Mouse (Mus musculus) liver, embryonic 13.5 days (tissue): ENCODE measurements around the gene Clec11a. TPM values are rescaled to one million over a fixed set of nuclear protein-coding genes. Genes with fewer than 3 reads are reported as not detected.

Source experiments
- ATAC-seq: fragments of 200-750 bp; cut with Nextera tagmentation; 2 replicates; pipeline ENCODE4 v1.8.0; 2017; ENCODE audit warnings: low read depth, mild to moderate bottlenecking, moderate number of reproducible peaks, moderate library complexity
- DNase-seq: peaks from one replicate; pipeline ENCODE4 v3.0.0; 2022
- H3K27ac ChIP-seq: fragments of 300-500 bp; sonication (generic); 2 replicates; pipeline ENCODE4 v1.5.1; 2015; ENCODE audit warnings: moderate library complexity, mild to moderate bottlenecking, inconsistent platforms
- H3K27me3 ChIP-seq: fragments of 300-500 bp; sonication (generic); 2 replicates; pipeline ENCODE4 v1.6.1; 2015; ENCODE audit warnings: mild to moderate bottlenecking, inconsistent platforms
- H3K36me3 ChIP-seq: fragments of 300-500 bp; sonication (generic); 2 replicates; pipeline ENCODE4 v1.6.1; 2015; ENCODE audit warnings: mild to moderate bottlenecking, inconsistent platforms
- H3K4me1 ChIP-seq: fragments of 300-500 bp; sonication (generic); replicated peaks from 2 replicates; pipeline ENCODE4 v1.6.1; 2015; ENCODE audit warnings: inconsistent platforms
- H3K4me2 ChIP-seq: fragments of 300-500 bp; sonication (generic); 2 replicates; pipeline ENCODE4 v1.6.1; 2015; ENCODE audit warnings: inconsistent platforms, mild to moderate bottlenecking, moderate library complexity
- H3K4me3 ChIP-seq: fragments of 300-500 bp; sonication (generic); replicated peaks from 2 replicates; pipeline ENCODE4 v1.5.1; 2015; ENCODE audit warnings: mild to moderate bottlenecking, inconsistent platforms
- H3K9ac ChIP-seq: fragments of 300-500 bp; sonication (generic); 2 replicates; pipeline ENCODE4 v1.6.1; 2015; ENCODE audit warnings: mild to moderate bottlenecking, inconsistent platforms
- H3K9me3 ChIP-seq: fragments of 300-500 bp; sonication (generic); replicated peaks from 2 replicates; pipeline ENCODE4 v1.6.1; 2016; ENCODE audit warnings: inconsistent platforms
- WGBS: fragments of 180-500 bp; shearing (Covaris S2); methylation state at CpG from one replicate; pipeline ENCODE4 v1.1.7; 2015; ENCODE audit not compliant: insufficient replicate concordance; 5-methylcytosine and 5-hydroxymethylcytosine counted together
- polyA plus RNA-seq: library from polyadenylated mRNA; unstranded; fragments of >200 nt; fragmentation: Nextera tagmentation; extraction: Ambion mirVana; gene quantifications from 2 replicates; pipeline ENCODE4 v1.2.1, GENCODE M21; 2015

Gene Clec11a
- polyA plus RNA-seq, 1 experiment from 2014 or later, result 0.76 TPM

DNA sequence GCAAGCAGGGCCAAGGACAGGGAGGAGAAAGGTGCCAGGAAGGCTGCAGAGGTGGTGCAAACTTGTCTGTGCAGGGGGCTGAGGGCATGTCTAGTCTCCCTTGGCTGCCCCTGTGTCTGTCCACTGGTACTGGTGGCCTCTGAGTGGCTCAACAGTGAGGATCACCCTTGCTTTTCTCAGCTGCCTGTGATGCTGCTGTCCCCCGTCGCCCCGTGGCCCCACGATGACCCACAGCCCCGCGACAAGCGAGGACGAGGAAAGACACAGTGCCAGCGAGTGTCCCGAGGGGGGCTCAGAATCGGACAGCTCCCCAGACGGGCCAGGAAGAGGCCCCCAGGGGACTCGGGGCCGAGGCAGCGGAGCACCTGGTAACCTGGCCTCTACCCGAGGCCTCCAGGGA lies 5.8 kb upstream of the Clec11a start:
- peaks cover 9% of the 10 kb centered on the region; the same call in 1 of the 2 replicates for H3K4me1 ChIP-seq
- ATAC-seq, result no peak
- DNase-seq, result no peak
- H3K27me3 ChIP-seq, result peaks cover 80% of the 10 kb centered on the region
- H3K36me3 ChIP-seq, result no peaks in the 10 kb centered on the region
- H3K9ac ChIP-seq, result no peak overlapping the region
- no peak overlapping the region for H3K4me2 ChIP-seq
- no peak overlapping the region for H3K4me3 ChIP-seq
- H3K9me3 ChIP-seq, result no peaks in the 10 kb centered on the region
- 43% methylated on average over 16 of the region's 16 CpGs for WGBS
- no peak overlapping the region for H3K27ac ChIP-seq

DNA sequence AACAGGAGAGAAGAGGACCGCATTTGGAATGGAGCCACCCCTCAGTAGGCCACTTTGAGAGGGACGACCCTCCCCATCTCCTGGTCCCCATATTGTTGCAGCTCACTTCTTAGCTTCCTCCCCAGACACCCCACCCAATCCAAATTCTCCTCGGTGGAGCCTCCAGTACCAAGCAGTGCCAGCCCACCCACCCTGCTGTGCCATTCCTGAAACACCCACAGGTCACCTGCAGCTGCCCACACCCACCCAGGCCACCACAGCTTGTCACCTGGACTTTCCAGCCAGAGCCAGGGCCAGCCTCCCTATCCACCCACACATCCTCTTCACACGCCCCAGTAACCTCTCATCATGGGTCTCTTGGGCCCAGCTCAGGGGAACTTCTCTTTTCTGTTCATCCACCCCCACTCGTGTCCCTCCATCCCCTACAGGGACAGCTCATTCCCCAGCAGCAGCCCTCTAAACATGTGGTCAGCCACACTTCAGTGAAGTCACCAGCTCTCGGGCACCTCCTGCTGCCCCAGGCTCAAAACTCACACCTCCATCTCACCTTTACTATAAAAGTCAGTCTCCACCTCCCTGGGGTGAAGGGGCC lies 5.1 kb upstream of the Clec11a start:
- ATAC-seq (no peak), DNase-seq (no peak)
- no peak overlapping the region for H3K4me2 ChIP-seq
- no peak overlapping the region for H3K27ac ChIP-seq
- H3K4me1 ChIP-seq, result peaks cover 9% of the 10 kb centered on the region; the same call in 1 of the 2 replicates
- H3K9ac ChIP-seq, result no peak overlapping the region
- H3K9me3 ChIP-seq, result no peaks in the 10 kb centered on the region
- H3K36me3 ChIP-seq, result no peaks in the 10 kb centered on the region
- 12% methylated on average over 6 of the region's 6 CpGs for WGBS
- no peak overlapping the region for H3K4me3 ChIP-seq
- H3K27me3 ChIP-seq, result peaks cover 86% of the 10 kb centered on the region

DNA sequence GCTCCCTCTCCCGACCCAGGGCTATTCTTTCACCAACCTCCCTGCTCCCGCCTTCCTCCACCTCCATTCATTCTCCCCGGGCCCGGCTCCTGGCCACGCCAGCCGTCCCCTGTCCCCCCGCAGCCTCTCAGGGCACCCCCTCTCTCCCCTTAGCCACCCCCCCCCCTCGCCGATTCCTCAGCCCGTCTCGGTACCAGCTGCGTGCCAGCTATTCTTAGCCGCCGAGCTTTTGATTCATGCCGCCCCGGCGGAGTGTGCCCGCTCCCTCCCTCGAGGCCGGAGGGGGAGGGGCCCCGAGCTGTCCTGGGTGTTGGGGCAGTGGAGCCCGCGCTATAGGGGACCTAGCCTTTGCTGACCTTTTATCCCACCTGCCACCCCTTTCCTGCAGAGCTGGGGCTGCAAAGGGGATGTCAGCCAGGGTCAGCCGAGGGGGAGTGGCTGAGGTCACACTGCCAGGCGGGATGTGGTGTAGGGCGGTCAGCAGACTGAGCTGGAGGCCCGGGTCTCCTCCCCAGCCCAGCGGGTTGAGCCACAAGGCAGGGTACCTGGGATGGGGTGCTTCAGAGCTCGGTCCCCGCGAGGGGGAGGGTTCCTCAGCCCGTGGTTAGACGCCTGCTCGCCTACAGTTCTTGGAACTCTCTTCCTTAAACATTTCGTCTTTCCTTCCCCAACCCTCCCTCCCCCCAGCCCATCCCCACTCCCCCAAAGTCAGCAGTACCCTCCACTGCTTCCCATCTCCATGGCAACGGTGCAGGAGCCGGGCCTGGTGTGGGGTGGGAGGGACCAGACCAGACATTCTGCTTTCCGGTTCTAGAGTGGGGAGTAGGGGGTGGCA lies 4.4 kb upstream of the Clec11a start:
- H3K36me3 ChIP-seq, result no peaks in the 10 kb centered on the region
- H3K9ac ChIP-seq, result no peak overlapping the region
- H3K4me2 ChIP-seq, result peak overlapping the region; percentile 56
- peaks cover 86% of the 10 kb centered on the region for H3K27me3 ChIP-seq
- no peaks in the 10 kb centered on the region for H3K9me3 ChIP-seq
- no peak for ATAC-seq
- WGBS, result under 1% methylated on average over 37 of the region's 38 CpGs
- H3K4me1 ChIP-seq, result peaks cover 9% of the 10 kb centered on the region; the same call in 1 of the 2 replicates
- no peak for DNase-seq
- no peak overlapping the region for H3K27ac ChIP-seq
- H3K4me3 ChIP-seq, result peak overlapping the region; percentile 35

DNA sequence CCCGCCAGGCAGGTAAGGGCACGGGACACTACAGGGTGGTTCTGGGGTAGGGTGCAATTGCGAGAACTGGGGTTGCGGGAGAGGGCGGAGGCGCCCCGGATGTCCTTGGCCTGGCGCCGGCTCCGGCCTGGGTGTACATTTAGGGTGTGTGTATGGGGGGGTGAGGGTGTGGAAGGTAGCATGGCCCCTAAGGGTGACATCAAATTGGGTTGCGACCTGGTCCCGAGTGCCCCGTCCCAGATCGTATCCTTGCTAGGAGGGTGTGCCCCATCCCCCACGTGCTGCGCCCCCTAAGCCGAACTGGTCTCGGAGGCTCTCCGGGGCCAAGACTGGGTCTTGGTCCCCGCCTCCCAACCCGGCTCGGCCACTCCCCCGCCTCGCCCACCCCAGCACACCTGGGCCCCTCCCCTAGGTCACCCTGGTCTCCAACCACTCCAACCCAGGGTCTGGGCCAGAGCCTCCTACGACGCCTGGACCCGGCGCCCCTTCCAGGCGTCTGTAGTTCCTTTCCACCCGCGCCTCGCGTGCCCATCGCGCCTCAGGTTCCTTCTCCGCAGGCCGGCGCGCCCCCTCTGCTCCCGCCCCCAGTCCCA lies 3.7 kb upstream of the Clec11a start:
- no peaks in the 10 kb centered on the region for H3K9me3 ChIP-seq
- ATAC-seq, result no peak

DNA sequence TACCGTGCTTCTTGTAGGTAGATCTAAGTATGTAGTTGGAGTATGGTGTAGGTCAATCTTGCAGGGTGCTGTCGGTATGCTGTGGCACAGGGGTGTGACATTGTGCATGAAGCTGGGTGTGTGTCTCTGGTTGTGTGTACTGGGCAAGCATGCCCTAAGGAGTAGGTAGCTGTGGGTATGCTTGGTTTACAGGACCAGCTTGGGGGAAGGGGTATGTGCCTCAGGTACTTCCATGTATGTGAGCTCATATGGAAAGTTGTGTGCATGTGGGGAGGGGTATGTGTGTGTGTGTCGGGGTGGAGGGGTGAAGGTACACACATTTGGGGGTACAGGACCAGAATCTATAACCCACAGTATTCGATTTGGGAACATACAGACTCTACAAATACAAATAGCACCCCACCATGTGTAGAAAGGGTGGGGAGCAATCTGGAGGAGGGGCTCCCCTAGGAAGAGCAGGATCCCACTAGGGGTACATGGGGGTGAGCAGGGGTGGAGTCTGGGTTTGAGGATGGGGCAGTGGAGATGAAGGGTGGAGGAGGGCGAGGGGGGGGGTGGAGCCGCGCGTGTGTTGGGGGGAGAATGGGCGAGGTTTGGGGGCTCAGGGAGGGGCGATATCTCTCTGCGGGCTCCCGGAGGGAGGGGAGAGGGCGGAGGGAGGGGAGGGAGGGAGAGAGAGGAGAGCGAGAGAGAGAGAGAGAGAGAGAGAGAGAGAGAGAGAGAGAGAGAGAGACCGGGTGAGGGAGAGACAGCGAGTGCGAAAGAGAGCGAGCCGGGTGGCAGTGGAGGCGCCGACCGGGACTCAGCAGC lies 3.0 kb upstream of the Clec11a start, which contains the start of gene Shank1:
Gene Shank1 (plus strand): TSS at position 779 of the 810 bp plus-strand sequence.
- no peak within 1 kb of the TSS for H3K9ac ChIP-seq
- H3K27me3 ChIP-seq, result peaks cover 78% of the 10 kb centered on the region
- peak within 1 kb of the TSS; percentile 35 for H3K4me3 ChIP-seq
- H3K27ac ChIP-seq, result no peak within 1 kb of the TSS
- DNase-seq (no peak), ATAC-seq (no peak)
- peak within 1 kb of the TSS; percentile 56 for H3K4me2 ChIP-seq
- 13% methylated on average over 15 of the region's 22 CpGs for WGBS
- H3K9me3 ChIP-seq, result no peaks in the 10 kb centered on the region
- H3K36me3 ChIP-seq, result no peaks in the 10 kb centered on the region
- H3K4me1 ChIP-seq, result peaks cover 22% of the 10 kb centered on the region

More for the DNA sequence above, 3.7 kb upstream of the Clec11a start:
- Histone ChIP-seq H3K4me1 (peaks cover 15% of the 10 kb centered on the region), H3K36me3 (no peaks in the 10 kb centered on the region), H3K9ac (no peak overlapping the region), H3K4me3 (peak overlapping the region; percentile 35), H3K27ac (no peak overlapping the region), H3K4me2 (peak overlapping the region; percentile 56), H3K27me3 (peaks cover 80% of the 10 kb centered on the region)
- WGBS, result 3% methylated on average over 37 of the region's 40 CpGs
- no peak for DNase-seq

DNA sequence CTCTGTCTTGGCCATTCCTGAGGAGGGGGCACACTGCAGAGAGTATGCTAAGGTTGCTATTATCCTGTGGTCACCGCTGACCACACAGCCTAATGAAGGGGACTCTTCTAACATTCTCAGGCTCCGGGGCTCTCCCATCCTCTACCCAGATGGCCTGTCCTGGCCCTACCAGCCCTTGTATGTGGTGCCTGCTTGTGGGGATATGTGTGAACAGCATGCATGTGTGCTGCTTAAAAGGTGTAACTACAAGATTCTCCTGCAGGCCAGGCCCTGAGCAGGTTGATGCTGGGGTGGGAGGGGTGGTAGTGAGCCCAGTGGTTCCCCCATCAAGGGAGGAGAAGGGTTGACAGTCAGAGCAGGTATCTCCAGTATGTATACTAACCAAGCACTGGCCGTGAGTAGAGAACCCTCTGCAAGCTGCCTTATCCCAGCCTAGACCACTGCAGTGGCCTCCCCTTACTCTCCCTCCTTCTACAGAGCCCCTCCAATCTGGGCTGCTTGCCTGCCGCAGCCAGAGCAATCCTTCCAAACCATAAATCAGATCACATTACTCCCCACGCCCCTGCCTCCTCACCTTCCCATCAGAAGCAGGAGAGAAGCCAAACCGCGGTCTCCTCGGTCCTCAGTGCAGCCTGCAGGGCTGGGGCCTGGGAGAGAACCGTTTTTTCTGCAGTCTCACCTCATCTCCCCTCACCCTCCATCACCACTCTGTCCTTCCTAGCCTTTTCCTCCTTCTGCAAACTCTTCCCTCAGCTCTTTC lies 739 bp upstream of the Clec11a start:
- Histone ChIP-seq H3K4me1 (peaks cover 34% of the 10 kb centered on the region), H3K27me3 (peaks cover 60% of the 10 kb centered on the region), H3K9me3 (no peaks in the 10 kb centered on the region), H3K4me2 (no peak overlapping the region), H3K9ac (no peak overlapping the region), H3K27ac (no peak overlapping the region), H3K4me3 (no peak overlapping the region), H3K36me3 (no peaks in the 10 kb centered on the region)
- ATAC-seq, result no peak
- whole genome bisulfite sequencing, result 36% methylated on average over 9 of the region's 9 CpGs
- no peak for DNase-seq

DNA sequence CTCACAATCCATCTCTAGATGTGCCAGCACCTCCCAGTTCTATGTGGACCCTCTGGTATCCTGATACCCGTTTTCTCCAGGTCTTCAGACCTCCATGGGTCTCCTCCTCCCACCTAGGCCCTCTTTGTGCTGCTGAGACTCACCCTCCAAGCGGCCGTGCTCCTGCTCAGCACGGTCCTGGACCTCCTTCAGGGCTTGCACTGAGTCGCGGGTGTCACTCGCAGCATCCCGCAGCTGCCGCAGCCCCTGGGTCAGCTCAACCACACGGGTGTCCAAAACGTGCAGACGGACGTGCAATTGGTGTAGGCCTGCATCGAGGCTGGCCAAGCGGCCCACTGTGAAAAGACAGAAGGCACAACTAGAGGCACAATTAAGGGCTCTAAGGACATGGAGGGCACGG lies 1.0 kb downstream of the Clec11a start:
- Histone ChIP-seq H3K4me3 (peak overlapping the region; percentile 64), H3K9me3 (no peaks in the 10 kb centered on the region), H3K4me1 (peaks cover 28% of the 10 kb centered on the region), H3K27me3 (peaks cover 48% of the 10 kb centered on the region), H3K9ac (no peak overlapping the region), H3K27ac (no peak overlapping the region), H3K36me3 (no peaks in the 10 kb centered on the region), H3K4me2 (peak overlapping the region; percentile 80)
- DNase-seq (no peak), ATAC-seq (no peak)
- WGBS, result 10% methylated on average over 16 of the region's 16 CpGs

DNA sequence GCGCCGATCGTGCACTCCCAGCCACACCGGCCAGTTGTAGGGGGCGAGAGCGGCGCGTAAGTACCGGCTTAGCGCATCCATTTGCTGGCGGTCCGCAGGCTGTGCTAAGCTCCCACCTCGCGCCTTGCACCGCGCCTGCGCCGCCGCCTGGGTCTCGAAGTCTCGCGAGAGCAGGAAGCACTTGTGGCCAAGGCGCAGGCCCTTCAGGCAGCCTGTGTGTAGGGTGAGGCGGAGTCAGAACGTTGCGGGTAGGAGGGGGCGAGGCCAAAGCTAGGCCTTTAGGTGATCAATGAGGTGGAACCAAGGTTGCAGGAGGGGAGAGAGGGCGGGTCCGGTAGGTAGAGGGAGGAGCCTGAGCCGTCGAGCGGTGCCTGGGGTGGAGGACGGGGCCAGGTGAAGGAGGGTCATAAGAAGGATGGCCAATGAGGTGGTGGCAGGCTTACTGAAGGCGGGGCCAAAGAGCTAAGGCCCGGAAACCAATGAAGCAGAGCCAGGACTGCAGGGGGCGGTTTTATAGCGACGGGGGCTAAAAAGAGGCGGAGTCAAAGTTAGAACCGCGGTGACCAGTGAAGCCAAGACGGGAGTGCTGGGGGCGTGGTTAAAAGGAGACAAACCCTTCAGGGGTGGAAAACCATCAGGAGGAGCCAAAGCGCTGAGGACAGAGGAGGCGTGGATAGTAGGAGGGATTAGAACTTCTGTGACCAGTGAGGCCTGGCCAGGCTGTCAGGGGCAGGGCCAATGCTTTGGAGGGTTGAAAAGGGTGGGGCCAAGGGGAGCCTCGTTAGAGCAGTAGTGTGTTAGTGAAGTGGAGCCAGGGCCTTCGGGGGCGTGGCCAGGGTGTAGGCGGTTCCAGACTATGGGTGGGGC lies 1.7 kb downstream of the Clec11a start:
- H3K4me3 ChIP-seq, result peak overlapping the region; percentile 64
- H3K36me3 ChIP-seq, result no peaks in the 10 kb centered on the region
- peaks cover 25% of the 10 kb centered on the region for H3K4me1 ChIP-seq
- WGBS, result under 1% methylated on average over 49 of the region's 49 CpGs
- peaks cover 44% of the 10 kb centered on the region for H3K27me3 ChIP-seq
- no peaks in the 10 kb centered on the region for H3K9me3 ChIP-seq
- DNase-seq, result peak; percentile 91
- H3K27ac ChIP-seq, result peak overlapping the region; percentile 64; the same call in 1 of the 2 replicates
- peak; percentile 89 for ATAC-seq
- peak overlapping the region; percentile 77 for H3K9ac ChIP-seq
- peak overlapping the region; percentile 80 for H3K4me2 ChIP-seq

DNA sequence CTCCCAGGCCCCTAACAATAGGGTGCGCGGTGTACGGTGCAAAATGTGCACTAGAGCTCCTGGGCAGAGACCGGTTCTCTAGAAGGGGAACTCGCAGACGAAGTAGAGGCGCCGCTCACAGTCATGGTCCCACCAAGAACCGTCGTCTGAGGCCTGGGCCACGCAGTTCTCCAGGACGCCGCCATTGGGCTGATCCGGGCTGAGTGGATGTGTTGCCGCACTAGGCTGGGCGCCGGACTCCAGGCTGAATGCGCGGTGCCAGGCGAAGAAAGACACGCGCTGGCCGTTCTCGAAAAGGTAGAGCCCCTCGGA lies 2.3 kb downstream of the Clec11a start:
- DNase-seq (no peak), ATAC-seq (peak; percentile 12)
- Histone ChIP-seq H3K36me3 (no peaks in the 10 kb centered on the region), H3K4me1 (peaks cover 25% of the 10 kb centered on the region), H3K27ac (peak overlapping the region; percentile 64; the same call in 1 of the 2 replicates), H3K27me3 (peaks cover 38% of the 10 kb centered on the region), H3K4me3 (peak overlapping the region; percentile 64), H3K9me3 (no peaks in the 10 kb centered on the region), H3K4me2 (peak overlapping the region; percentile 80), H3K9ac (peak overlapping the region; percentile 77)
- whole genome bisulfite sequencing, result under 1% methylated on average over 25 of the region's 25 CpGs
